Mouse (Mus musculus): ENCODE results near the gene Gabarap.

Gabarap gene

DNA sequence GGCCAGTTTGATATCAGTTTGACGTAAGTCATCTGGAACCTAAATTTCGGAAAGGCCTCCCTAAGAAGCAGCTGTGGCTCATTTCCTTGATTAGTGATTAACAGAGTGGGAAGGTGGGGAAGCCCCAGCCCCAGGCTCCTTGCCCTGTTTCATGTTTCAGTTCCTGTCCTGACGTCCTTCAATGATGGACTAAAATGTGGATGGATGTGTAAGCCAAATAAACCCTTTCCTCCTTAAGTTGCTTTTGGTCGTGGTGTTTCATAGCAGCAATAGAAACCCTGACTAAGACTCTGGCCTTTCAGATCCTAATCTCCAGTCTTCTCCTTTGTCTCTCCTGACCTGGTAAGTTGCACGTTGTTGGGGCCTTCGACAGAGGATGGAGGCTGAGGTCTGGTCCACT lies 20.7 kb upstream of the Gabarap start:
- ATAC-seq (ENCODE audit: low TSS enrichment), result no peak

DNA sequence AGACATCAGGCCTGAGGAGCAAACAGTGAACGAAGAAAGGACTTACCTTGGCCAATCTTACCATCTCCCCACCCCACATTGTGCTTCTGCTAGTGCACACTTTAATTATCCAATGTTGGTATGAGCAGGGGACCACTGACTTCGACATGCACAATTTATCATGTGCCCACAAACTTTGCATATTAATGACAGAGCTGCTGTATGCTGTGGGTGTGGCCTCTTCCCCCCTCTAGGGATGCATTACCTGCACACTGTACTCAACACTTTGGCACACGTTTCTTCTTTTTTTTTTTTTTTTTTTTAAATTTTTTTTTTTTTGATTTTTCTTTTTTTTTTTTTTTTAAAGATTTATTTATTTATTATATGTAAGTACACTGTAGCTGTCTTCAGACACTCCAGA lies 20.2 kb upstream of the Gabarap start:
- ATAC-seq (ENCODE audit: low TSS enrichment), result no peak

DNA sequence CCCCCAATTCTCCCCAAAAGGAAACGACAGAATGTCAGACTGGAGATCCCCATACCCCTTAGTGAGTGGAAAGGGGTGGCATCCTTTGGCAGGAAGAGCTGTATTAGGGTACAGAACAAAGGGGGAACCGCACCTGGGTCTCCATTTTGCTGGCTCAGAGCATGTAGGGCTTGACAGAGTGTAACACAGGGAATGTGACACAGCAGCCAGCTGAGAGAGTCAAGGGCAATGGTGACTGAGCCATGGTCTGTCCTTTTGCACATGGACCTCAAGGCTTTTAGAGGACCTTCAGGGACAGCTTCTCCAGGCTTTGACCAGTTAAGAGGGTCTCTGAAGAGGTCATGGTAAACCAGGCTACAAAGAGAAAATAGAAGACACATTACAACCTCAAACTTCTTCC lies 16.0 kb upstream of the Gabarap start:
- ATAC-seq (ENCODE audit: low TSS enrichment), result no peak

DNA sequence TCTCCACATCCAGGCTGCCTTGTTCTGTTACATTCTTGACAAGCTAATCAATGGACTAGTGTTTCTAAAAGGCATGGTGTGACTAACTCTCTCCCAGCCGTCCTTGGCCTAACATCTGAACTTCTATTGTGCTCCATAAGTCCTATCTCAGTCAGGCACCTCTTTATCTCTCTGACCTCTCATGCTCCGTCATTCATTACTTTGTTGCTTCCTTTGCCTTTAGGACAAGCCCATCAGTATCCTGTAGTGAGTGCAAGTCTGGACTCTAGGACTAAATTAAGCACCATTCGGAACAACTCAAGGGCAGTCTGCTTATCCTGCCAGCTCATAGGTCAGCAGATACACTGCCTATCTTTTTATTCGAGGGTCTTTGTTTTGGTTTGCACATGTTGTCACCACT lies 14.7 kb upstream of the Gabarap start:
- no peak for ATAC-seq (ENCODE audit: low TSS enrichment)

DNA sequence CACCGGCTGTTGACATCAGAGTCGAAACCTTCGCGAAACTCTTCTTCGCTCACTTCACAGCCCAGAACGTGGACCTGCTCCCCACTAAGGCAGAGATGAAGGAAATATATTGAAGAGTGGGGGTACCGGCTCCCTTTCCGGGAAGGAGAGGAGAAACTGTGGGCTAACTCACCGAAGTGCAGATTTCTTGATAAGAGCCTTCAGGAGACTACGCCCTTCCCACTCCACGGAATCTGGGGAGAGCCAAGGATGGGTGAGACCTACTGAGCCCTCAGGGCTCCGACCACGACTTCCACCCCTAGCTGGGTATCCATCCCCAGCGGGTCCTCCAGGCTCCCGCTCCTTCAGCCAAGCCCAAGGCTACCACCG lies 11.1 kb upstream of the Gabarap start:
- no peak for ATAC-seq (ENCODE audit: low TSS enrichment)

DNA sequence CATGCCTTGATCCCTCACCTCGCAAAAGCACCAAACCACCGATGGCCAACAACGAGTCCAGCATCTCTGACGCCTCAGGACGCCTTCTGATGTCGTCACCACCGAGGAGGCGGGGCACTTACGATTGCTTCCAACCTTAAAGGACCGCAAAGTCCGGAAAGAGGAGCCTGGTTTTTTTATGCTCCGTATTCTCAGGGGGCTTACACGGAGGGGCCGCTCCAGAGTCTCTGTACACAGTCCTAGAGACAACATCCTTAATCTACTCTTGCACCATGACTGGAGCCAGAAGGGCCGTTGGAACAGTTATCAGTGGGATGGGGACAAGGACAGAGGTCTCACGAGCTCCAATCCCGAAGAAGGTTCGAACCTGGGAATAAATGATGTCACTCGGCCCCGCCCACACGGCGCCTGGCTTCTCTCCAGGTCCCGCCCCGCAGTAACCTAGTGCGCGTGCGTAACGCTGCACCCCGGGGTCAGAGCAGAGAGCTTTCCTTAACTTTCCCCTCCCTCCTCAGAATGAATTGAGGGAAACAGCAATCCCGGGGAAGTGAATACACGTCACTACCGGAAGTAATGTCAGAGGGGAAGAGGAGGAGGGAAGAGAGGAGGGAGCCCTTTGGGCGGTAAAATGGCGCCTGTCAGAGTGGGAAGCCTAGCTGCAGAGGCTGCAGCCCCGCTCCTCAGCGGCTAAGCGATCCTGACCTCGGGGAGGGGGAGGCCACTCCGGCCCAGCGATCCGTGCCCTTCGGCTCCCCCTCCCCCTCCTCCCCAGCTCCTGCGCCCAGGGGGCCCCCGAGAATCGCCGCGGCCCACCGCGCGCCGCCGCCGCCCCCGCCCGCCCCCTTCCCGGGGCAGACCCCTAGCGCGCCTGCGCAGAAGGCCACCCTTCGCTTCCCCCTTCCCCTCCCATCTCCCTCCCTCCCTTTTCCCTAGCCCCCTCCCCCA lies 10.5 kb upstream of the Gabarap start:
- peak; percentile 94 for ATAC-seq (ENCODE audit: low TSS enrichment)

DNA sequence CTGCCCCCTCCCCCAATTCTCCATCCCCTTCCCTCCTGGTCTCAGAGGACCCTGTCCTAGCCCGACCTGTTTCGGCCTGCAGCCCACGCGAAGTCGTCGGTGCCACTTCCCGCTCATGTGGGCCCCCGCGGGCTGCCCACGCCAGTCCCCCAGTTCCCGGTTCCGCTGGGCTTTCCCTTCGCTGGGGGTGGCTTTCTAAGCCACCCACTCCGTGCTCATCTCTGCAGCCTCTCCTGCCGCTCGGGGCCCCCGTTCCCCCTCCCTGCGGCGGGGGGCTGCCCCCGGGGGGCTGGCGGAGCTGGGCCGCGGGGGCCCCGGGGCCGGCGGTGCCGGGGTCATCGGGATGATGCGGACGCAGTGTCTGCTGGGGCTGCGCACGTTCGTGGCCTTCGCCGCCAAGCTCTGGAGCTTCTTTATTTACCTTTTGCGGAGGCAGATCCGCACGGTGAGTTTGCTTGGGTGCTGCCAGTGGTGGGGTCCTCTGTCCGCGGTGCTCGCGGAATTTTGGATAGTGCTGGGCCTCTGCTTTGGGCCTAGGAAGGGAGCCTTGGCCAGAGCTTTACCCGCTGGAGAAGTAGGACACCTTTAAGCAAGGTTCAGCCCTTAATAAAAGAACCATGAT lies 9.7 kb upstream of the Gabarap start, which contains the start of gene Ctdnep1:
Gene Ctdnep1, plus strand, starts transcription at position 16 of the 622 bp plus-strand sequence.
- no peak for ATAC-seq (ENCODE audit: low TSS enrichment)

DNA sequence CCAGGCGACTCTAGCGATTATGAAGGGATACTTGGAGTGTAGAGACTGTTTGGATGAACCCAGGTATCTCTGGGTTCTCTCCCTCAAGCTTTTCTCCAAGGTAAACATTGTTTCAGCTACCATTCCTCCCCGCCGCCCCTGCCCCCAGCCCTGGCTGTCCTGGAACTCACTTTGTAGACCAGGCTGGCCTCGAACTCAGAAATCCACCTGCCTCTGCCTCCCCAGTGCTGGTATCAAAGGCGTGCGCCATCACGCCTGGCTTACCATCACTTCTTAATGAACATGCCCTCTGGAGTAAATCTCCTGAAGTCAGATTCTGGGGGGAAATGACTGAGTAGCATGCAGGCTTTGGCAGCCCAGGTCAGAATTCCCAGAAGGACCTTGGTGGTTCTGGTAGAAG lies 8.7 kb upstream of the Gabarap start, which contains the start of gene Elp5:
Gene Elp5, minus strand, starts transcription at position 293 of the 400 bp plus-strand sequence.
- no peak for ATAC-seq (ENCODE audit: low TSS enrichment)

DNA sequence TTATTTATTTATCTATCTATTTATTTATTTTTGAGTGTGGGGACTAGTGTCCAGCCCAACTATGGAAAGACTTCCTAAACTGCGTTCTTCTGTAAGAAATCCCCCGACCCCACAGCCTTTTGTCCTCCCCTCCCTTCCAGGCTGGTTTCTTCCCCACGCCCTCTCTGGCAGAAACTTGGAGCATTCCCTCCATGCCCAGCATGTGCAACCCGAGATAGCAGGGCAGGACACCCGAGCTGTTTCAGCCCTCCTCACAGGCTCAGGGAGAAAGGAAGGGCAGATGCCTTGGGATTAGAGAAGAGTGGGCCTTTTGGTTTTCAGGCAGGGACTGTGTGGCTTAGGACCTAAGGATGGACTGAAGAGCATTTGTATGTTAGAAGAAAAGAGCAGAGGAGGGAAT lies 8.1 kb upstream of the Gabarap start:
- no peak for ATAC-seq (ENCODE audit: low TSS enrichment)

DNA sequence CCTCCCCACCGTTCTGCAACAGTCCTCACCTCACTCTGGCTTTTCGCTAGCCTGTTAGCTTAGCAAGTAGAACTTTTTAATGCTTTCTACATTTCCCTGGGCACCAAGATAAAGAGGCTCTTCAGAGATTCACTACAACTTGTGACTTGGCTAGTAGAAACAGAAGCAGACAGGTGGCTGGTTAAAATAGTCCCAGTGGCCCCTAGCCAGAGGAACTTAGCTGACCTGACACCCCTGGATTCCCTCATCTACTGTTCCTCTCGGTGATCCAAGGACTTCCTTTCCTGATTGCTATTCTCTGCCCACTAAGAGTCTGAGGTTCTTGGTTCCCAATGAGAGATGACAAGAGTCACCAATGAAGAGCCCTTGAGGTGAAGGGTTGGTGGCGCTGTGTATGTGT lies 7.6 kb upstream of the Gabarap start:
- ATAC-seq (ENCODE audit: low TSS enrichment), result no peak

DNA sequence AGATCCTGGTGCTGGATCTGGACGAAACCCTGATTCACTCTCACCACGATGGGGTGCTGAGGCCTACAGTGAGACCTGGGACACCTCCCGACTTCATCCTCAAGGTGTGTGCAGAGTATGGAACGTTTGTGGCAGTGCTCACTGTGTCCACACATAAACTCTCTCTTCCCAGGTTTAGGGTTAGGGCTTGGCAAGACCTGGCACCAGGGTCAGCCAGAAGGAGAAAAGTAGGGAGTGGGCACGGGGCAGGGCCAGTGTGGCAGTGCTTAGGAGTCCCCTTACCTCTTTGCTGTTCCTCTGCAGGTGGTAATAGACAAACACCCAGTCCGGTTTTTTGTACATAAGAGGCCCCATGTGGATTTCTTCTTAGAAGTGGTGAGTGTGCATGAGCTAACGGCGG lies 6.5 kb upstream of the Gabarap start:
- no peak for ATAC-seq (ENCODE audit: low TSS enrichment)

DNA sequence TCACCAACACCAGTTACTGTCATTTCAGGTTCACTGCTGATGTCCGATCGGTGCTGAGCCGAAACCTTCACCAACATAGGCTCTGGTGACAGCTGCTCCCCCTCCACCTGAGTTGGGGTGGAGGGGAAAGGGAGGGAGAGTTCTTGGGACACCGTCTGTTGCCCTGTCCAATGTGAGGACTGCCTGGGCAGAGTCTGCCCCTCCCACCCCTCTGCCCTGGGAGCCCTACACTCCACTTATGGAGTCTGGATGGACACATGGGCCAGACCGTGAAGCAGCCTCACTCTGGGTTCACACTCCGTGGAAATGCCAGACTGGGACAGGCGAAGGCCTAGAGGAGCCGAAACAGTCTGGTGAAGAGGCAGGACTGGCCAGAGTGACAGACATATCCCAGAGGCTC lies 994 bp upstream of the Gabarap start:
- no peak for ATAC-seq (ENCODE audit: low TSS enrichment)

DNA sequence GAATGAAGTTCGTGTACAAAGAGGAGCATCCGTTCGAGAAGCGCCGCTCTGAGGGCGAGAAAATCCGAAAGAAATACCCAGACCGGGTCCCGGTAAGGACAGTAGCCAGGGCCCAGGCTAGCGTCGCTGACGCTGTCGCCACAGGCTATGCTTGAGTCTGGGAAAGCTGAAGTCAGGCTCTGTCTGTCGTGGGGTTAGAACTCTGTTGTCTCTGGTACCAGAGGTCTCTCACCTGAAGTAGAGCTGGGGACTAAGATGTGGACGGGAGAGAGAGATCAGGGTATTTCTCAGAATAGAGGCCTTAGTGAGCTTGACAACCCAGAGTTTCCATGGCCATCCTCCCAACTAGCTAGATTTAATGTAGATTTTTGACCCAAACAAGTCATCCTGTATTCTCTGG lies 768 bp downstream of the Gabarap start:
- ATAC-seq (ENCODE audit: low TSS enrichment), result no peak

DNA sequence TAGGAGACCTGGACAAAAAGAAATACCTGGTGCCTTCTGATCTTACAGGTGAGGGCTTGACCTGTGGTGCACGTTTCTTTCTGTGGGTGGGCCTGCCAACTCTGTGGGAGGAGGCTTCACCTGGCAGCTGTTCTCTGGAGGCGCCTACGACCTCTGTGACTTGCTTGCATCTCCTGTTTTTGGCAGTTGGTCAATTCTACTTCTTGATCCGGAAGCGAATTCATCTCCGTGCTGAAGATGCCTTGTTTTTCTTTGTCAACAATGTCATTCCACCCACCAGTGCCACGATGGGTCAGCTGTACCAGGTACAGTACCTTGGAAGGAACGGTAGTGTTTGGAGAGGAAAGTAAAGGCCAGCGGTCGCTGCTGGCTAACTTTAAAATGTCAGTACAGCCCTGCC lies 1.5 kb downstream of the Gabarap start:
- no peak for ATAC-seq (ENCODE audit: low TSS enrichment)

DNA sequence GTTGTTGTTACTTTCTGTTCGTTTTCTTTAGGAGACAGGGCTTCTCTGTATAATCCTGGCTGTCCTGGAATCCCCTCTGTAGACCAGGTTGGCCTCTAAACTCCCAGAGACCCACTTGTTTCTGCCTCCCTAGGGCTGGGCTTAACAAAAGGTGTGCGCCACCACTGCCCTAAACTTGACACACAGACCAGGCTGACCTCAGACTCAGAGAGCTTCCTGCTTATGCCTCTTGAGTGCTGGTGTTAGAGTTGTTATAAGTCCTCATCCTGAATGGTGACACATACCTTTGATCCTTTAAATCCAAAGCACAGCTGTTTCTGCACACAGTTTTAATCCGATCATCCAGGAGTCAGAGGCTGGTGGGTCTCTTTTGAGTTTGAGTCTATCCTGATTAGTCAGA lies 2.0 kb downstream of the Gabarap start:
- ATAC-seq (ENCODE audit: low TSS enrichment), result no peak

DNA sequence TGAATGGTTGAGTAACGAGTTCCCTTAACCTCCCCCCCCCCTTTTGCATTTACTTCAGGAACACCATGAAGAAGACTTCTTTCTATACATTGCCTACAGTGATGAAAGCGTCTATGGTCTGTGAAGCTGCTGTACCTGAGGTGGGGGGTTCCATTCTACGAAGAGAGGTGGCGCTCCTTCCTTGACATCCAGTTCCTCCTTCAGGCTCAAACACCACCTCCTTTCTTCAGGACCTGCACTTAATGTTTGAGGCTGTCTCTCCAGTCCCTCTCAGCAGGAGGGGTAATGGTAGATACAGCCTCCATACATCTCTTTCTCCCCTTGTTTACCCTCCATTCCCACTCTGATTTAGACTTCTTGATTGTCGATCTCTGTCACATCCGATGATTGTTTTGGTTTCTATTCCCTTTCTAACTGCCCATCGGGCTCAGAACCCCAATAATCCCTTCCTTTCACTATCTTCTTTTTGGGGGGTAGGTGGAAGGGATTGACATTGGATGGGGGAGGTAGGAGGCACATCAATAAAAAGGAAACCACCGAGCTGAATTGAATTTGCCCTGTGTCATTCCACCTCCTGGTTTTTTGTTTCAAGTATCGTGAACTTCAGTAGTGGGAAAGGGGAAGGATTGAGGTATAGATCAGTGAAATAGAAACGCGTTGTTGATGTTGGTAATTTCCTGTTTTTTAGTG lies 3.6 kb downstream of the Gabarap start:
- ATAC-seq (ENCODE audit: low TSS enrichment), result no peak

DNA sequence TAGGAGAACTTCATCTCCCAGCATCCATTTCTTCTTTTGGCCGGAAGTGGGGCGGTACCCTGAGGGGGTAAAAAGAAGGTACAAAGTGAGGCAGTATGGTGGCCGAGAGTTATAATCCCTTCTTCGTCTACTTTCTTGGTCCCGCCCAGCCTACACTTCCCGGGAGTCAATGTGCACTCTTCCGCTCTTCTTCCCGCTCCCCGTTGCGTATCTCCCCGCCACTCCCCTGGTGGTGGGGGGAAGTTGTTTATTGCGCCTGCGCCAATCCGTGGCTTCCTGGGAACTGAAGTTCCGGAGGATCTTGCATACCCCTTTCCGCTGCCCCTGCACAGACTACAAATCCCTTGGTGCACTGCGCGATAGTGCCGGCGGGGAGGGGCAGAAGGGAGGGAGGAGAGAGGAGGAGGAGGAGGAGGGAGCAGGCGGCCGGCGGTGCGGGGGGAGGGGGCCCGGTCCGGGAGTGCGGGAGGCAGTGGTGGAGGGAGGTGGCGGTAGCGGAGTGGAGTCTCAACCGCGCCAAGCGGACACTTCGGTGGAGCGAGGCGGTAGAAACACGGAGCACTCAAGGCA lies 4.5 kb downstream of the Gabarap start, which contains the start of gene Phf23:
Gene Phf23, plus strand, starts transcription at position 387 of the 570 bp plus-strand sequence.
- peak; percentile 72 for ATAC-seq (ENCODE audit: low TSS enrichment)

DNA sequence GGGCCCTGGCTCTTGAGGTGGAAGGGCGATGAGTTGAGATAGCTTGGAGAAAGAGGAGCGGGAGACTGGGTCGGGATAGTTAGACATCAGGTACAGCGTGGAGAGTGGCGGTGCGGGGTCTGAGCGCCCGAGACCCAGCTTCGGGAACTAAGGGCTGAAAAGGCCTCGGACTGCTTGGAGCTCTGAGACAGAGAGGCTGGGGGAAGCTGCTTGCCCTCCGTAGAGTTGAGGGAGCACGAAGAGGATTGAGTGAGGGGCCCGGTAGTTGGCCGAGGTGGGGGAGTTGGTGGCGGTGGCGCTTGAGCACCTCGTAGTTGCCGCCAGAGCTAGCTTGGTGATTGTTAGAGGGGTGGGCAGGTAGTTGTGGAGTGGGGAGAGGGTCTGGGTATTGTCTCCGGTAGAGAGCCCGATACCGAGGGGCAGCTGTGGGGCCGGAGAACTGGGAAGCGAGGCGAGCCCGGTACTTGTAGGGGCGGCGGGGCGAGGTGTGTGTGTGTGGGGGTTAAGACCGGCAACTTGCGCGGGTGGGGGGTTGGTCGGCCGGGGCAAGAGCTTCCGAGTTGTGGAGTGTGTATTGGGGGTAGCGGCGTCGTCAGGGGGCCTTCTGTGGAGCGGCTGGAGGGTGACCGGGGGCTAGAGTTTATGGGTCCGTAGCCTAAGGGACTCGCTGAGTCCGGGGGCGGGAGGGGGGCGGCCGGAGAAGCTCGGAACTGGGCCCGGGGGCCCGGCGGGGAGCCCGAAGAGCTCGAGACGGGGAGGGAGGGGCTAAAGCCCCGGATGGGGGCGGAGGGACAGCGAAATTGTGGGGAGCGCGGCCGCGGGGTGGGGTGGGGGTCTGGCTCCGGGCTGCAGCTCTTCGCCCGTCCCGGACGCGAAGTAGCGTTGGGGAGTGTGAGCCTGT lies 5.5 kb downstream of the Gabarap start:
- no peak for ATAC-seq (ENCODE audit: low TSS enrichment)

DNA sequence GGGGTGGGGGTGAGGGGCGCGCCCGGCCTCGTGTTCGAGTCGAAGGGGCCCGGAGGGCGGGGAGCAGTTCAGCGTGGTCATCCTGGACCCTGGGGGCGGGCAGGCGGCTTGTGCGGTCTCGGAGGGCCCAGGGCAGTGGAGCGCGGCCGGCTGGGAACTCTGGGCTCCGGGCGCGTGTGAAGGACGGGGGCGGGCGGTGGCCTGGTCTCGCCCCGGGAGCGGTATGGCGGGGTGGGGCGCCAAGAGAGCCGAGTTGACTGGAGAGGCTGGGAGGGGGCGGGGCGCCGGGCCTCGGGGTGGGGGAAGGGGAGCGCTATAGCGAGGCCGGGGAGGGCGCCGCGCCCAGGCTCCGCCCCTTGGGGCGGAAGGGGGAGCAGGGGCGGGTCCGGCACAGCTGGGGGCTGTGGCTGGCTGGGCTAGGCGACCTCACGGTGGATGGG lies 6.1 kb downstream of the Gabarap start:
- ATAC-seq (ENCODE audit: low TSS enrichment), result no peak

DNA sequence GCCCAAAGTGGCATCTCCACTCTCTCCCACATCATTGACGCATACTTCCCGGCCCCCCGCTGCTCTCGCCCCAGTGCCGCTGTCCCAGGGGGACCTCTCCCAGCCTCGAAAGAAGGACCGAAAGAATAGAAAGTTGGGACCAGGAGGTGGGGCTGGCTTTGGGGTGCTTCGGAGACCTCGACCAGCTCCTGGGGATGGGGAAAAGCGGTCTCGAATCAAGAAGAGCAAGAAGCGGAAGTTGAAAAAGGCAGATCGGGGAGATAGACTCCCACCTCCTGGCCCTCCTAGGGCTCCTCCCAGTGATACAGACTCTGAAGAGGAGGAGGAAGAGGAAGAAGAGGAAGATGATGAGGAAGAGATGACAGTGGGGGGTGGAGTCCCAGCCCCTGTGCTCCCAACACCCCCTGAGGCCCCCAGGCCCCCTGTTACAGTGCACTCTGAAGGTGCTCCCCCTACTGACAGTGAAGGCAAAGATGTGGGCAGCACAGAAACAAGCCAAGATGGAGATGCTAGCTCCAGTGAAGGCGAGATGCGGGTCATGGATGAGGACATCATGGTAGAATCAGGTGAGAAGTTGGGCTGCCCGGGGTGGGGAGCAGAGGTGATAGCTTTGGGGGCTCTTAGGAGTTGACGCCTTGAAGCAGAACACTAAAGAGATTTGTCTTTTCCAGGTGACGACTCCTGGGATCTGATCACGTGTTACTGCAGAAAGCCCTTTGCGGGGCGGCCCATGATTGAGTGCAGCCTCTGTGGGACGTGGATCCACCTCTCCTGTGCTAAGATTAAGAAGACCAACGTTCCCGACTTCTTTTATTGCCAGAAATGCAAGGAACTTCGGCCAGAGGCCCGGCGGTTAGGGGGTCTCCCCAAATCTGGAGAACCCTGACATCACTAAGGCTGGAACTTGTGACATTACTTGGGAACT lies 7.9 kb downstream of the Gabarap start:
- no peak for ATAC-seq (ENCODE audit: low TSS enrichment)

Measured in frontal cortex, adult (tissue).